Mouse (Mus musculus) forebrain, embryonic 11.5 days (tissue): ENCODE measurements around the gene Trnp1. TPM values are rescaled to one million over a fixed set of nuclear protein-coding genes. Genes with fewer than 3 reads are reported as not detected.
"Not testable (repeated sequence)": the region's sequence is repeated elsewhere in the genome, so short reads cannot be mapped to it uniquely, and the experiment has no call there.

Experiments
- ATAC-seq: fragments of 200-750 bp; cut with Nextera tagmentation; replicated peaks from 2 replicates; pipeline ENCODE4 v1.8.0; 2017; ENCODE audit warnings: moderate TSS enrichment; ENCODE audit not compliant: low FRiP score
- DNase-seq: peaks from one replicate; pipeline ENCODE4 v3.0.0-alpha.2; 2017; ENCODE audit warnings: low spot score
- H3K27ac ChIP-seq: fragments of 300-500 bp; sonication (generic); 2 replicates; pipeline ENCODE4 v1.5.1; 2014; ENCODE audit warnings: low read depth, low read length
- H3K27me3 ChIP-seq: fragments of 300-500 bp; sonication (generic); 2 replicates; pipeline ENCODE4 v1.6.1; 2014; ENCODE audit warnings: mild to moderate bottlenecking, low read length, mixed read lengths; ENCODE audit not compliant: control insufficient read depth, insufficient read depth
- H3K36me3 ChIP-seq: fragments of 300-500 bp; sonication (generic); 2 replicates; pipeline ENCODE4 v1.6.1; 2014; ENCODE audit warnings: mild to moderate bottlenecking, low read length, moderate library complexity, mixed read lengths; ENCODE audit not compliant: control insufficient read depth, insufficient read depth
- H3K4me1 ChIP-seq: fragments of 300-500 bp; sonication (generic); replicated peaks from 2 replicates; pipeline ENCODE4 v1.6.1; 2014; ENCODE audit warnings: low read length, mixed read lengths; ENCODE audit not compliant: control insufficient read depth, insufficient read depth
- H3K4me2 ChIP-seq: fragments of 300-500 bp; sonication (generic); 2 replicates; pipeline ENCODE4 v1.6.1; 2014; ENCODE audit warnings: low read depth, mild to moderate bottlenecking, low read length, moderate library complexity, mixed read lengths; ENCODE audit not compliant: severe bottlenecking
- H3K4me3 ChIP-seq: fragments of 300-500 bp; sonication (generic); 2 replicates; pipeline ENCODE4 v1.5.1; 2014; ENCODE audit warnings: low read depth, low read length
- H3K9ac ChIP-seq: fragments of 300-500 bp; sonication (generic); 2 replicates; pipeline ENCODE4 v1.6.1; 2014; ENCODE audit warnings: low read length
- H3K9me3 ChIP-seq: fragments of 300-500 bp; sonication (generic); 2 replicates; pipeline ENCODE4 v1.6.1; 2016; ENCODE audit warnings: low read length, mixed read lengths; ENCODE audit not compliant: control insufficient read depth
- WGBS: fragments of 180-500 bp; shearing (Covaris S2); extraction: QIAGEN DNeasy Blood & Tissue Kit; methylation state at CpG from one replicate; pipeline ENCODE4 v1.1.7; 2014; 5-methylcytosine and 5-hydroxymethylcytosine counted together
- polyA plus RNA-seq: library from polyadenylated mRNA; unstranded; fragments of >200 nt; fragmentation: Nextera tagmentation; extraction: Ambion mirVana; gene quantifications from 2 replicates; pipeline ENCODE4 v1.2.1, GENCODE M21; 2014

Trnp1 gene
- polyA plus RNA-seq, 1 experiment from 2014 or later = 1.8 TPM

GRCm38 (mm10) chr4:133518601-133519368, 20.4 kb upstream of the Trnp1 start, which contains the start of gene Kdf1:
Gene Kdf1, plus strand, starts transcription at chr4:133518963.
- Histone ChIP-seq H3K27me3 (peaks cover 26% of the 10 kb centered on the region), H3K27ac (no peak within 1 kb of the TSS)
- WGBS = 4% methylated on average over 53 of the region's 69 CpGs

GRCm38 (mm10) chr4:133512972-133513371, 14.6 kb upstream of the Trnp1 start:
- Histone ChIP-seq H3K4me1 (no peaks in the 10 kb centered on the region), H3K27ac (no peak overlapping the region), H3K36me3 (no peaks in the 10 kb centered on the region), H3K9ac (no peak overlapping the region), H3K9me3 (no peaks in the 10 kb centered on the region), H3K4me3 (no peak overlapping the region), H3K27me3 (peaks cover 2% of the 10 kb centered on the region; the same call in 1 of the 2 replicates), H3K4me2 (no peak overlapping the region)
- 12% methylated on average over 8 of the region's 8 CpGs for WGBS
- ATAC-seq = no peak
- DNase-seq = peak; percentile 83

More at GRCm38 (mm10) chr4:133518601-133519368, 20.4 kb upstream of the Trnp1 start, which contains the start of gene Kdf1:
- Histone ChIP-seq H3K36me3 (no peaks in the 10 kb centered on the region), H3K9me3 (no peaks in the 10 kb centered on the region), H3K4me1 (peaks cover 4% of the 10 kb centered on the region; the same call in 1 of the 2 replicates), H3K4me3 (peak within 1 kb of the TSS; percentile 27), H3K9ac (no peak within 1 kb of the TSS), H3K4me2 (peak within 1 kb of the TSS; percentile 34; the same call in 1 of the 2 replicates)
- ATAC-seq (no peak), DNase-seq (no peak)

GRCm38 (mm10) chr4:133512511-133512910, 14.2 kb upstream of the Trnp1 start:
- not testable (repeated sequence) for ATAC-seq, DNase-seq
- WGBS = 63% methylated on average over 4 of the region's 5 CpGs

GRCm38 (mm10) chr4:133511050-133511449, 12.7 kb upstream of the Trnp1 start:
- no peak for ATAC-seq
- WGBS = 77% methylated on average over 5 of the region's 5 CpGs

More at GRCm38 (mm10) chr4:133512511-133512910, 14.2 kb upstream of the Trnp1 start:
- not testable (repeated sequence) for H3K9ac ChIP-seq, H3K4me1 ChIP-seq, H3K36me3 ChIP-seq, H3K27me3 ChIP-seq, H3K9me3 ChIP-seq, H3K4me3 ChIP-seq, H3K27ac ChIP-seq, H3K4me2 ChIP-seq

GRCm38 (mm10) chr4:133508990-133509389, 10.6 kb upstream of the Trnp1 start:
- H3K4me3 ChIP-seq = no peak overlapping the region
- no peaks in the 10 kb centered on the region for H3K9me3 ChIP-seq
- no peaks in the 10 kb centered on the region for H3K27me3 ChIP-seq
- no peaks in the 10 kb centered on the region for H3K36me3 ChIP-seq
- DNase-seq = no peak
- ATAC-seq = no peak
- no peak overlapping the region for H3K4me2 ChIP-seq
- H3K9ac ChIP-seq = no peak overlapping the region
- 85% methylated on average over 7 of the region's 7 CpGs for WGBS
- H3K27ac ChIP-seq = no peak overlapping the region
- H3K4me1 ChIP-seq = no peaks in the 10 kb centered on the region

More at GRCm38 (mm10) chr4:133511050-133511449, 12.7 kb upstream of the Trnp1 start:
- DNase-seq = no peak
- Histone ChIP-seq H3K4me2 (no peak overlapping the region), H3K4me1 (no peaks in the 10 kb centered on the region), H3K9ac (no peak overlapping the region), H3K27ac (no peak overlapping the region), H3K4me3 (no peak overlapping the region), H3K27me3 (no peaks in the 10 kb centered on the region), H3K9me3 (no peaks in the 10 kb centered on the region), H3K36me3 (no peaks in the 10 kb centered on the region)

- DNase-seq (no peak), ATAC-seq (no peak)
- 81% methylated on average over 5 of the region's 5 CpGs for WGBS
- H3K27me3 ChIP-seq = peaks cover 2% of the 10 kb centered on the region; the same call in 1 of the 2 replicates
- no peaks in the 10 kb centered on the region for H3K4me1 ChIP-seq
- no peaks in the 10 kb centered on the region for H3K36me3 ChIP-seq
- no peak overlapping the region for H3K4me2 ChIP-seq
- H3K9me3 ChIP-seq = no peaks in the 10 kb centered on the region
- no peak overlapping the region for H3K27ac ChIP-seq
- no peak overlapping the region for H3K9ac ChIP-seq
- no peak overlapping the region for H3K4me3 ChIP-seq
These were observed 8.2 kb upstream of the Trnp1 start for GRCm38 (mm10) chr4:133506573-133506972.

- no peak overlapping the region for H3K4me2 ChIP-seq
- no peak overlapping the region for H3K9ac ChIP-seq
- no peak for ATAC-seq
- no peak overlapping the region for H3K4me3 ChIP-seq
- H3K4me1 ChIP-seq = no peaks in the 10 kb centered on the region
- no peaks in the 10 kb centered on the region for H3K9me3 ChIP-seq
- no peak overlapping the region for H3K27ac ChIP-seq
- peaks cover 13% of the 10 kb centered on the region for H3K27me3 ChIP-seq
- WGBS = 69% methylated on average over 9 of the region's 9 CpGs
- DNase-seq = no peak
- H3K36me3 ChIP-seq = no peaks in the 10 kb centered on the region
These were observed 6.6 kb upstream of the Trnp1 start for GRCm38 (mm10) chr4:133504755-133505485.

- DNase-seq (no peak), ATAC-seq (no peak)
- 58% methylated on average over 5 of the region's 5 CpGs for WGBS
- Histone ChIP-seq H3K9ac (no peak overlapping the region), H3K36me3 (no peaks in the 10 kb centered on the region), H3K27me3 (peaks cover 19% of the 10 kb centered on the region), H3K4me1 (no peaks in the 10 kb centered on the region), H3K4me2 (no peak overlapping the region), H3K27ac (no peak overlapping the region), H3K4me3 (no peak overlapping the region), H3K9me3 (no peaks in the 10 kb centered on the region)
These were observed 6.0 kb upstream of the Trnp1 start for GRCm38 (mm10) chr4:133504300-133504699.
